Mouse (Mus musculus) midbrain, postnatal 0 days (tissue): Measurements from ENCODE around the gene Lrrfip2. TPM values are rescaled to one million over a fixed set of nuclear protein-coding genes. Genes with fewer than 3 reads are reported as not detected.

Experiments
- ATAC-seq: fragments of 200-750 bp; cut with Nextera tagmentation; 2 replicates; pipeline ENCODE4 v1.8.0; 2017; ENCODE audit warnings: moderate number of reproducible peaks, mild to moderate bottlenecking, moderate TSS enrichment, moderate library complexity; ENCODE audit not compliant: low FRiP score
- DNase-seq: peaks from one replicate; pipeline ENCODE4 v3.0.0-alpha.2; 2015; ENCODE audit warnings: low spot score
- H3K27ac ChIP-seq: fragments of 300-500 bp; sonication (generic); 2 replicates; pipeline ENCODE4 v1.5.1; 2014; ENCODE audit warnings: low read depth, mild to moderate bottlenecking, low read length, mixed read lengths
- H3K27me3 ChIP-seq: fragments of 300-500 bp; sonication (generic); 2 replicates; pipeline ENCODE4 v1.6.1; 2014; ENCODE audit warnings: low read length, control low read depth, mixed read lengths; ENCODE audit not compliant: insufficient read depth
- H3K36me3 ChIP-seq: fragments of 300-500 bp; sonication (generic); 2 replicates; pipeline ENCODE4 v1.6.1; 2014; ENCODE audit warnings: low read length, control low read depth, mixed read lengths; ENCODE audit not compliant: insufficient read depth
- H3K4me1 ChIP-seq: fragments of 300-500 bp; sonication (generic); 2 replicates; pipeline ENCODE4 v1.6.1; 2014; ENCODE audit warnings: mild to moderate bottlenecking, control low read depth, antibody characterized with exemption, low read length, mixed read lengths; ENCODE audit not compliant: insufficient read depth
- H3K4me2 ChIP-seq: fragments of 300-500 bp; sonication (generic); 2 replicates; pipeline ENCODE4 v1.6.1; 2014; ENCODE audit warnings: low read depth, mild to moderate bottlenecking, low read length, mixed read lengths; ENCODE audit not compliant: poor library complexity, severe bottlenecking
- H3K4me3 ChIP-seq: fragments of 300-500 bp; sonication (generic); 2 replicates; pipeline ENCODE4 v1.5.1; 2014; ENCODE audit warnings: low read depth, mild to moderate bottlenecking, low read length, moderate library complexity
- H3K9ac ChIP-seq: fragments of 300-500 bp; sonication (generic); replicated peaks from 2 replicates; pipeline ENCODE4 v1.6.1; 2014; ENCODE audit warnings: mild to moderate bottlenecking, low read length, moderate library complexity, mixed read lengths; ENCODE audit not compliant: poor library complexity, severe bottlenecking
- H3K9me3 ChIP-seq: fragments of 300-500 bp; sonication (generic); 2 replicates; pipeline ENCODE4 v1.6.1; 2016; ENCODE audit warnings: low read length, control low read depth
- CTCF ChIP-seq: IDR thresholded peaks from 2 replicates; pipeline ENCODE4 v1.5.1; 2016; ENCODE audit warnings: antibody characterized with exemption, mild to moderate bottlenecking
- WGBS: fragments of 180-500 bp; shearing (Covaris S2); extraction: QIAGEN DNeasy Blood & Tissue Kit; methylation state at CpG from one replicate; pipeline ENCODE4 v1.1.7; 2014; 5-methylcytosine and 5-hydroxymethylcytosine counted together
- polyA plus RNA-seq: library from polyadenylated mRNA; unstranded; fragments of >200 nt; fragmentation: Nextera tagmentation; extraction: Ambion mirVana; gene quantifications from 2 replicates; pipeline ENCODE4 v1.2.1, GENCODE M21; 2015
- total RNA-seq: library from RNA; depleted of rRNA; stranded (reverse); fragments of >200 nt; gene quantifications from 2 replicates; pipeline ENCODE4 v1.2.3, GENCODE M21; 2014

Gene Lrrfip2
- total and polyA plus RNA-seq, 2 experiments from 2014 or later: 23.7 to 42.2 TPM

GRCm38 (mm10) chr9:111146216-111146798 lies 28.9 kb downstream of the Lrrfip2 start:
- 92% methylated on average over 7 of the region's 7 CpGs for WGBS
- no peak for ATAC-seq

GRCm38 (mm10) chr9:111148006-111148405 lies 30.6 kb downstream of the Lrrfip2 start:
- DNase-seq: no peak
- 82% methylated on average over 2 of the region's 2 CpGs for WGBS
- ATAC-seq: no peak

More at GRCm38 (mm10) chr9:111146216-111146798, 28.9 kb downstream of the Lrrfip2 start:
- H3K4me3 ChIP-seq: no peak overlapping the region
- no peak overlapping the region for H3K9ac ChIP-seq
- H3K9me3 ChIP-seq: no peaks in the 10 kb centered on the region
- no peak for TF ChIP-seq CTCF
- DNase-seq: no peak
- H3K4me2 ChIP-seq: no peak overlapping the region
- no peak overlapping the region for H3K27ac ChIP-seq
- no peaks in the 10 kb centered on the region for H3K27me3 ChIP-seq
- no peaks in the 10 kb centered on the region for H3K4me1 ChIP-seq
- H3K36me3 ChIP-seq: no peaks in the 10 kb centered on the region

GRCm38 (mm10) chr9:111148414-111148813 lies 31.0 kb downstream of the Lrrfip2 start:
- Histone ChIP-seq H3K27me3 (no peaks in the 10 kb centered on the region), H3K4me3 (no peak overlapping the region), H3K36me3 (no peaks in the 10 kb centered on the region), H3K4me1 (no peaks in the 10 kb centered on the region), H3K9ac (no peak overlapping the region), H3K27ac (no peak overlapping the region), H3K9me3 (no peaks in the 10 kb centered on the region), H3K4me2 (no peak overlapping the region)
- no peak for TF ChIP-seq CTCF
- DNase-seq (no peak), ATAC-seq (no peak)
- 60% methylated on average over 2 of the region's 2 CpGs for WGBS

More at GRCm38 (mm10) chr9:111148006-111148405, 30.6 kb downstream of the Lrrfip2 start:
- no peak for TF ChIP-seq CTCF
- H3K36me3 ChIP-seq: no peaks in the 10 kb centered on the region
- H3K27ac ChIP-seq: no peak overlapping the region
- H3K4me3 ChIP-seq: no peak overlapping the region
- H3K27me3 ChIP-seq: no peaks in the 10 kb centered on the region
- no peak overlapping the region for H3K4me2 ChIP-seq
- no peaks in the 10 kb centered on the region for H3K9me3 ChIP-seq
- H3K9ac ChIP-seq: no peak overlapping the region
- H3K4me1 ChIP-seq: no peaks in the 10 kb centered on the region

- Histone ChIP-seq H3K27me3 (no peaks in the 10 kb centered on the region), H3K4me2 (no peak overlapping the region), H3K4me3 (no peak overlapping the region), H3K9me3 (no peaks in the 10 kb centered on the region), H3K27ac (no peak overlapping the region), H3K36me3 (no peaks in the 10 kb centered on the region), H3K4me1 (no peaks in the 10 kb centered on the region), H3K9ac (no peak overlapping the region)
- ATAC-seq (no peak), DNase-seq (peak; percentile 11)
- 78% methylated on average over 5 of the region's 5 CpGs for WGBS
- TF ChIP-seq CTCF: no peak
Measured at GRCm38 (mm10) chr9:111149188-111149945, 32.0 kb downstream of the Lrrfip2 start.

GRCm38 (mm10) chr9:111152314-111152897 lies 35.0 kb downstream of the Lrrfip2 start:
- 93% methylated on average over 2 of the region's 2 CpGs for WGBS
- DNase-seq: no peak
- H3K27ac ChIP-seq: no peak overlapping the region
- no peak overlapping the region for H3K4me3 ChIP-seq
- H3K4me1 ChIP-seq: no peaks in the 10 kb centered on the region
- no peaks in the 10 kb centered on the region for H3K36me3 ChIP-seq
- no peak overlapping the region for H3K9ac ChIP-seq
- H3K4me2 ChIP-seq: no peak overlapping the region
- no peaks in the 10 kb centered on the region for H3K9me3 ChIP-seq
- no peak for TF ChIP-seq CTCF
- ATAC-seq: no peak
- H3K27me3 ChIP-seq: no peaks in the 10 kb centered on the region

- WGBS: 97% methylated on average over 3 of the region's 3 CpGs
Measured at GRCm38 (mm10) chr9:111153026-111153425, 35.6 kb downstream of the Lrrfip2 start.

More at GRCm38 (mm10) chr9:111153026-111153425, 35.6 kb downstream of the Lrrfip2 start:
- Histone ChIP-seq H3K9me3 (no peaks in the 10 kb centered on the region), H3K27me3 (no peaks in the 10 kb centered on the region), H3K9ac (no peak overlapping the region), H3K4me2 (no peak overlapping the region), H3K4me3 (no peak overlapping the region), H3K36me3 (no peaks in the 10 kb centered on the region), H3K27ac (no peak overlapping the region), H3K4me1 (no peaks in the 10 kb centered on the region)
- no peak for TF ChIP-seq CTCF
- no peak for ATAC-seq
- DNase-seq: no peak
